Mouse (Mus musculus) lung, embryonic 14.5 days (tissue): ENCODE data around the gene Lifr. TPM values are rescaled to one million over a fixed set of nuclear protein-coding genes. Genes with fewer than 3 reads are reported as not detected.

ENCODE experiments used
- ATAC-seq: fragments of 200-750 bp; cut with Nextera tagmentation; 2 replicates; pipeline ENCODE4 v1.8.0; 2017; ENCODE audit warnings: mild to moderate bottlenecking, moderate TSS enrichment, moderate library complexity; ENCODE audit not compliant: insufficient read depth
- DNase-seq: peaks from one replicate; pipeline ENCODE4 v3.0.0-alpha.2; 2015
- H3K27ac ChIP-seq: fragments of 300-500 bp; sonication (generic); 2 replicates; pipeline ENCODE4 v1.5.1; 2014; ENCODE audit warnings: low read depth, mild to moderate bottlenecking, moderate library complexity
- H3K27me3 ChIP-seq: fragments of 300-500 bp; sonication (generic); 2 replicates; pipeline ENCODE4 v1.6.1; 2014; ENCODE audit warnings: low read length, control low read depth; ENCODE audit not compliant: insufficient read depth
- H3K36me3 ChIP-seq: fragments of 300-500 bp; sonication (generic); 2 replicates; pipeline ENCODE4 v1.6.1; 2014; ENCODE audit warnings: control low read depth; ENCODE audit not compliant: insufficient read depth
- H3K4me1 ChIP-seq: fragments of 300-500 bp; sonication (generic); 2 replicates; pipeline ENCODE4 v1.6.1; 2014; ENCODE audit warnings: antibody characterized with exemption, control low read depth; ENCODE audit not compliant: insufficient read depth
- H3K4me2 ChIP-seq: fragments of 300-500 bp; sonication (generic); 2 replicates; pipeline ENCODE4 v1.6.1; 2014; ENCODE audit warnings: mild to moderate bottlenecking
- H3K4me3 ChIP-seq: fragments of 300-500 bp; sonication (generic); 2 replicates; pipeline ENCODE4 v1.5.1; 2014; ENCODE audit warnings: low read depth, low read length
- H3K9ac ChIP-seq: fragments of 300-500 bp; sonication (generic); 2 replicates; pipeline ENCODE4 v1.6.1; 2014
- H3K9me3 ChIP-seq: fragments of 300-500 bp; sonication (generic); 2 replicates; pipeline ENCODE4 v1.6.1; 2016; ENCODE audit warnings: low read depth, low read length, control low read depth
- CTCF ChIP-seq: IDR thresholded peaks from 2 replicates; pipeline ENCODE4 v1.5.1; 2016; ENCODE audit warnings: antibody characterized with exemption, low read depth
- WGBS: fragments of 180-500 bp; shearing (Covaris S2); extraction: QIAGEN DNeasy Blood & Tissue Kit; methylation state at CpG from one replicate; pipeline ENCODE4 v1.1.7; 2014; 5-methylcytosine and 5-hydroxymethylcytosine counted together
- polyA plus RNA-seq: library from polyadenylated mRNA; unstranded; fragments of >200 nt; fragmentation: Nextera tagmentation; extraction: Ambion mirVana; gene quantifications from 2 replicates; pipeline ENCODE4 v1.2.1, GENCODE M21; 2014

Gene Lifr
- polyA plus RNA-seq, 1 experiment from 2014 or later = 31.0 TPM

- DNase-seq (no peak), ATAC-seq (no peak)
- peaks cover 30% of the 10 kb centered on the region for H3K36me3 ChIP-seq
- no peak overlapping the region for H3K4me3 ChIP-seq
- no peaks in the 10 kb centered on the region for H3K27me3 ChIP-seq
- no peak overlapping the region for H3K4me2 ChIP-seq
- peaks cover 9% of the 10 kb centered on the region; the same call in 1 of the 2 replicates for H3K4me1 ChIP-seq
- H3K9ac ChIP-seq = no peak overlapping the region
- WGBS = 64% methylated on average over 4 of the region's 4 CpGs
- H3K27ac ChIP-seq = no peak overlapping the region
- no peak for TF ChIP-seq CTCF
- no peaks in the 10 kb centered on the region for H3K9me3 ChIP-seq
Measured at GRCm38 (mm10) chr15:7191074-7191473, 100.7 kb downstream of the Lifr start.

- Histone ChIP-seq H3K4me1 (peaks cover 9% of the 10 kb centered on the region; the same call in 1 of the 2 replicates), H3K9me3 (no peaks in the 10 kb centered on the region), H3K27me3 (no peaks in the 10 kb centered on the region), H3K4me2 (no peak overlapping the region), H3K36me3 (peaks cover 23% of the 10 kb centered on the region; the same call in 1 of the 2 replicates), H3K4me3 (no peak overlapping the region), H3K27ac (no peak overlapping the region), H3K9ac (no peak overlapping the region)
- ATAC-seq = no peak
- no peak for TF ChIP-seq CTCF
- WGBS = 87% methylated on average over 2 of the region's 2 CpGs
- no peak for DNase-seq
Measured at GRCm38 (mm10) chr15:7192582-7192981, 102.2 kb downstream of the Lifr start.

- H3K4me2 ChIP-seq = 0 out of 2 replicates have a peak overlapping the region, but pooled peaks have one; percentile 15
- H3K4me3 ChIP-seq = no peak overlapping the region
- H3K27me3 ChIP-seq = no peaks in the 10 kb centered on the region
- peaks cover 20% of the 10 kb centered on the region; the same call in 1 of the 2 replicates for H3K36me3 ChIP-seq
- no peak for TF ChIP-seq CTCF
- peak; percentile 56 for DNase-seq
- peak overlapping the region; percentile 21; the same call in 1 of the 2 replicates for H3K27ac ChIP-seq
- peaks cover 11% of the 10 kb centered on the region; the same call in 1 of the 2 replicates for H3K4me1 ChIP-seq
- no peak overlapping the region for H3K9ac ChIP-seq
- 27% methylated on average over 13 of the region's 13 CpGs for WGBS
- ATAC-seq = peak; percentile 56; the same call in 1 of the 2 replicates
- H3K9me3 ChIP-seq = no peaks in the 10 kb centered on the region
Measured at GRCm38 (mm10) chr15:7194147-7194720, 103.8 kb downstream of the Lifr start.

GRCm38 (mm10) chr15:7194748-7195221, 104.4 kb downstream of the Lifr start:
- H3K27me3 ChIP-seq = no peaks in the 10 kb centered on the region
- ATAC-seq (no peak), DNase-seq (no peak)
- WGBS = 54% methylated on average over 6 of the region's 6 CpGs
- no peak overlapping the region for H3K4me3 ChIP-seq
- H3K4me2 ChIP-seq = 0 out of 2 replicates have a peak overlapping the region, but pooled peaks have one; percentile 15
- H3K9me3 ChIP-seq = no peaks in the 10 kb centered on the region
- peaks cover 11% of the 10 kb centered on the region; the same call in 1 of the 2 replicates for H3K4me1 ChIP-seq
- no peak for TF ChIP-seq CTCF
- H3K36me3 ChIP-seq = peaks cover 16% of the 10 kb centered on the region; the same call in 1 of the 2 replicates
- H3K9ac ChIP-seq = no peak overlapping the region
- H3K27ac ChIP-seq = peak overlapping the region; percentile 21; the same call in 1 of the 2 replicates

GRCm38 (mm10) chr15:7197652-7198445, 107.4 kb downstream of the Lifr start:
- WGBS = 81% methylated on average over 3 of the region's 3 CpGs
- no peak for DNase-seq
- no peak for TF ChIP-seq CTCF

GRCm38 (mm10) chr15:7198816-7199215, 108.4 kb downstream of the Lifr start:
- DNase-seq = peak; percentile 34
- no peaks in the 10 kb centered on the region for H3K36me3 ChIP-seq

More at GRCm38 (mm10) chr15:7197652-7198445, 107.4 kb downstream of the Lifr start:
- no peak overlapping the region for H3K9ac ChIP-seq
- ATAC-seq = no peak
- H3K36me3 ChIP-seq = no peaks in the 10 kb centered on the region
- H3K27me3 ChIP-seq = no peaks in the 10 kb centered on the region
- no peaks in the 10 kb centered on the region for H3K9me3 ChIP-seq
- H3K4me1 ChIP-seq = peaks cover 22% of the 10 kb centered on the region
- H3K4me3 ChIP-seq = no peak overlapping the region
- H3K4me2 ChIP-seq = no peak overlapping the region
- no peak overlapping the region for H3K27ac ChIP-seq

GRCm38 (mm10) chr15:7200286-7200685, 109.9 kb downstream of the Lifr start:
- no peak for ATAC-seq
- peaks cover 27% of the 10 kb centered on the region for H3K4me1 ChIP-seq
- no peak for TF ChIP-seq CTCF

More at GRCm38 (mm10) chr15:7198816-7199215, 108.4 kb downstream of the Lifr start:
- 42% methylated on average over 2 of the region's 2 CpGs for WGBS
- no peak overlapping the region for H3K9ac ChIP-seq
- no peak overlapping the region for H3K27ac ChIP-seq
- ATAC-seq = no peak
- no peak overlapping the region for H3K4me2 ChIP-seq
- no peaks in the 10 kb centered on the region for H3K27me3 ChIP-seq
- no peak overlapping the region for H3K4me3 ChIP-seq
- TF ChIP-seq CTCF = no peak
- peaks cover 29% of the 10 kb centered on the region for H3K4me1 ChIP-seq
- H3K9me3 ChIP-seq = no peaks in the 10 kb centered on the region

More at GRCm38 (mm10) chr15:7200286-7200685, 109.9 kb downstream of the Lifr start:
- Histone ChIP-seq H3K27me3 (no peaks in the 10 kb centered on the region), H3K27ac (no peak overlapping the region), H3K9ac (no peak overlapping the region), H3K36me3 (no peaks in the 10 kb centered on the region), H3K9me3 (no peaks in the 10 kb centered on the region), H3K4me3 (no peak overlapping the region), H3K4me2 (no peak overlapping the region)
- DNase-seq = no peak
- 63% methylated on average over 6 of the region's 6 CpGs for WGBS
